Mouse (Mus musculus): ENCODE results near the gene Dtd1. TPM values are rescaled to one million over a fixed set of nuclear protein-coding genes. Genes with fewer than 3 reads are reported as not detected.
A peak's percentile ranks its signal among the peaks of the same experiment; 100 is the strongest.

Gene Dtd1
- total RNA-seq, 1 experiment from 2014 or later: 56.6 TPM

DNA sequence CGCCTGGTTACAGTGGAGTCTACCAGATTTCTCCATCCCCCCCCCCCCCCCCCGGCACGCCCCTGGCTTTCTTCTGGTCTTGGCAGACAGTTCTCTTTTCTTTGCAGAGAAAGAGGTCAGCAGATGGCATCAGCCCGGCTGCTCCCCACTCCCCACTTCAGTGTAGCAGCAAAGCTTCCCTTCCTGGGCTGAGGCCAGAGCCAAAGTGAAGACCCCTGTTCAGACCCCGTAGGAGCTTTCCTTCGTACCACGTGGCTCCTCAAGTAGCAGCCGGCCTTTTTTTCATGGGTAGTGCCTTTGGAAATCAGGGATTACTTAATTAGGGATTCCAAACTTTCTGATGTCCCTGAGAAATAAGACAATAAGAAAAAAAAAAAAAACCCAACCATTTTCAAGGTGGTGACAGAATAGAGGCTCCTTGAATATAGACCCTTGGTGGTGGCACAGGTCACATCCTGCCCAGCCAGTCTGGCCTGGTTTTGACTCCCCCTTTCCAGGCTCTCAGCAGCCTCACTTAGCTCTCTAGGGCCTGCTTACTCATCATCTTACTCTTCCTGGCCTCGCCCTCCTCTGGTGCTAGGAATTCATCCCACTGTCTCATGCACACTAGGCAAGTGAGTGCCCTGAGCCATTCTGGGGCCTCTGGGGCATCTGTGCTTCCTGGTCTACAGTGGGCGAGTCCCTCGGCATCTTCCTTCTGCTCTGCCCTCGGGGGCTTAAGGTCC is 38.1 kb downstream of the Dtd1 start:
- no peak for ATAC-seq (replicated peaks; ENCODE audit: low read depth, poor library complexity, severe bottlenecking)

DNA sequence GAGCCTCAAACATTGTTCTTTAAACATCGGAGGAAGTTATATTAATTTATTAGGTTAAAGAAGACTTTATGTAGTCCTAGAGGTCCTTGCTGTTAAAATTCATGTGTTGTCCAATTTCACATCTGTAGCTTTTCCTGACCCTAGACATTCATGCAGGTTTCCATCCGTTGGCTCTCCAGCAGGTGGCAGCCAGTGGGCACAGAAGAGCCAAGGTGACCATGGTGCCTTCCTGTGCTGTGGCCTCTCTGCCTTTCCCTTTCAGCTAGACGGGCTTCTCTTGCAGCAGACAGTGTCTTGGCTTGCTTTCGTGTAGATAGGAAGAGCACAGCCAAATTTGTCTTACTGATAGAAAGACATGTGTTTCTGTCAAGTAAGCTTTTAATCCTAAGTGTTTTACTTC is 39.0 kb downstream of the Dtd1 start:
- no peak for ATAC-seq (replicated peaks; ENCODE audit: low read depth, poor library complexity, severe bottlenecking)

DNA sequence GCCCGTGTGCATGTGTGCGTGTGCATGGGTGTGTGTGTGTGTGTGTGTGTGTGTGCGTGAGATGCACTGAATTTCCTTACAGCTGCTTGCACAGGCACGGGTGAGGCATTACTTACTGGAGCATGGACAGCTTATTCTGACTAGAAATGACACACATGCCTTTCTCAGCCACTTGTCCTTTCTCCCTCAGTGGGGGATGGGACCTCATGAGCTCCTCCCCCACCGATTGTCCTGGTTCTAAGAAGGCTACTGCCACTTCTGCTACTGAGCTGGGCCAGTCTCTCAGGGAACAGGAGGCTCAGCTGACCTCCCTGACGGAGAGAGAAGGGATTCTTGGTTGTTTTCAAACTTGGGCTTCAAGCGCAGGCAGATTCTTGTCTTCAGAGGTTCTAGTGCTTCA is 40.4 kb downstream of the Dtd1 start:
- no peak for ATAC-seq (replicated peaks; ENCODE audit: low read depth, poor library complexity, severe bottlenecking)

DNA sequence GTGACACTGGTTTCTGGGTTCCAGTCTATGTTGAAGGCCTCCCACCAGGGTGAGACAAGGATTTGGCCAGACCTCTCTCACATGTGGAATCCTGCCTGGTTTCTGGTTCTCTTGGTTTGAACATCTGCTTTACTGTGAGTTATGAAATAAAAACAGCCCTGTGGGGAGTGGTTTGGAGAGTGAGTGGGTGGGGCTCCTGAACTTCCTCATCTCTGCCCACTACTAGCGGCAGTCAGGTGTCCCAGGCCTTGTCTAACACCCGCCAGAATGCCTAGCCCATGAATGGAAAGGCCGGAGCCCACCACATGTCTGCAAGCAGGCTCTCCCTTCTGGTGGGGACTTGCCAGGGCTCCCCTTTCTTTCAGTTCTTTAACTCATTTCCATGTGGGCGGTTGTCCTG is 42.3 kb downstream of the Dtd1 start:
- peak; percentile 96 for ATAC-seq (replicated peaks; ENCODE audit: low read depth, poor library complexity, severe bottlenecking)

DNA sequence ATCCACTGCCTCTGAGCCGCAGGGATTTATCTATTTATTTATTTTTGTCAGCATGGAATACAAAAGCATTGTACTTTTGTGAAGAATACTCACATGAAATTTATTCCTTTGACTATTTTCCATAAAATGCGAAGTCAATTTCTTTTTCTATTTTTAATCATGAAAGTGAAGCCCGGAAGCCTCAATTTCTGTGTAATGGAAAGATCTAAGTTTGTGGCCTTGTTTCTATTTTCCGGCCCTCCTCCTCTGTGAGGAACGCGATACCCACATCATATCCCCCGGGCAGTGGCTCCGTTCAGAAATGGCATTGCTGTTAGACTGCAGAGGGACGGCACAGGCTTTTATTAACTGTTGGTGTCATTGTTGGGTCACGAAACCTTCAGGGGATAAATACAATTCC is 46.7 kb downstream of the Dtd1 start:
- no peak for ATAC-seq (replicated peaks; ENCODE audit: low read depth, poor library complexity, severe bottlenecking)

DNA sequence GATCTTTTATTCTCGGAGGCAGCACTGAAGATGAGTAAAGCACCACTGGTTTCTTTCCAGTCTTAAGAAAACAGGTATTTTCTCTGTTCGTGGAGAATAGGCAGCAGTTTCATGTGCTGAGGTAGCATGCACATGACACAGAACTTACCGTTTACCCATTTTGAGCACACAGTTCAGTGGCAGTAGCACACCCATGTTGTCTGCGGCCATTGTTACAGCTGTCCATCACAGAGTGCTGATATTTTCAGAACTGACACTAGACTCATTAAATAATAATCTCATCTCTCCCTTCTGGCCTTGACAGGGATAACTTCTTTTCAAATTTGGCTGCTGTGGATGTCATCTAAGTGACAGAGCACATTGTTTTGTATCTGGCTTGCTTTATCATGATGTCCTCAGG is 47.5 kb downstream of the Dtd1 start:
- ATAC-seq (replicated peaks; ENCODE audit: low read depth, poor library complexity, severe bottlenecking): no peak

DNA sequence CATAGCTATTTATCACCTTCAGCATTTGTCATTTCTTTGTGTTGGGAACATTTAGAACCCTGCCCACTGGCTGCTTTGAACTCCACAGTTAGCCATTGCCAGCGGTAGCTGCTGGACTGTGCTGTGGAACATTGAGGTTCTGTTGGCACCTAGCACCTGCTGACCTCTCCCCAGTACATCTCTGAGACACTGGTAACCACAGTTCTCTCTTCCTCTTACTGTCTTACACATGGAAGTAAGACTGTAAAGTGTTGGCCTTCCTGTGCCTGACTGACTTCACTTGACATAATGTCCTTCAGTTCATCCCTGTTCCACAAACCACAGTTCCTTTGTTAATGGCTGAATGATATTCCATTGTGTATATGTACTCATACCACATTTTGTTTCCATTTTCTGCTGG is 50.3 kb downstream of the Dtd1 start:
- peak; percentile 56; the same call in 1 of the 2 replicates for ATAC-seq (replicated peaks; ENCODE audit: low read depth, poor library complexity, severe bottlenecking)

DNA sequence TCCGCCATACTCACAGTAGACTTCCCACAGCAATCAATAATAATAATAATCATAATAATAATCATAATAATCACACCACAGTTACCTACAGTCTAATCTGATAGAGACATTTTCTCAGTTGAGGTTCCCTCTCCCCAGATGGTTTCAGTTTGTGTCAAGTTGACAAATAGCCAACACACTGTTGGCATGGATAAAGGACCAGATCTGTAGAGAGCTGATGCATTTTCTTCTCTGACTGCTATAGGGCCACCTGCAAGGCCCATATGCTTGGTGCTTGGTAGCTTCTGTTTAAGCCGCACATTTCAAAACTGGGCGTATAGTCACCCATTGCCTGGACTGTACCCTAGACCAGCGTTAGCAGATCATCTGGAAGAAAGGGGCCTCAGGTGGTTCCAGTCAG is 53.1 kb downstream of the Dtd1 start:
- no peak for ATAC-seq (replicated peaks; ENCODE audit: low read depth, poor library complexity, severe bottlenecking)

DNA sequence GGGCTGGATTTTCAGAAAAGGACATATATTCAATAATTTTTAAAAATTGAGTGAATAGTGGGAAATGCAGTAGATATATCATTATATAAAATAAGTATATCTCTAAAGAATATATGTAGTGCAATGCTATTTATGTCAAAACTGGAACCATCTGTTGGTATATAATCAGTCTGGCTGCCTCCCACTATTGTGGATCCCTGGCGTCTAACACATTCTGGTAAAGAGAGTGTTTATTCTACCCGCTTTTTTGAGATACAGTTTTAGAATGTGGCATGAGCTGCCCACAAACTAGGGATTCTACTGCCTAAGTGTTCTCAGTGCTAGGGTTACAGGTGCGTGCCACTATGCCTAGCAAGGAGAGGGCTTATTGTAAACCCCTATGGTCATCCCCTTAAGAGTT is 55.6 kb downstream of the Dtd1 start:
- ATAC-seq (replicated peaks; ENCODE audit: low read depth, poor library complexity, severe bottlenecking): no peak

DNA sequence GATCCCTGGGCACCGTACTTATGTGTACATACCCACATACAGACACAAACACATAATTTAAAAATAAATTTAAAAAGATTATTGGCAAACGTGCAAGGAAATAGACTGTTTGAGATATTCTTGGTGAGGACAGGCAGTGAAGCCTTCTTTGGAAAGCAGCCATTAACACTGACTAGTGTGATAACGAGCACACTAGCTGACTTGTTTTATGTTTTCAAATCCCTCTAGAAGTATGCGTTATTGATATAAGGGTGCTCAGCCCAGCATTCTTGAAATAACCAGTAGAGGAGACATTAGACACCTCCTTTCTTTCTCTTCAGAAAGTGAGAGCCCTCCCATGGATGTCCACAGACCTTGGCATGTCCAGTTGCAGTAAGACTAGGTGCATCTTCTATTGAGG is 68.8 kb downstream of the Dtd1 start:
- no peak for ATAC-seq (replicated peaks; ENCODE audit: low read depth, poor library complexity, severe bottlenecking)

DNA sequence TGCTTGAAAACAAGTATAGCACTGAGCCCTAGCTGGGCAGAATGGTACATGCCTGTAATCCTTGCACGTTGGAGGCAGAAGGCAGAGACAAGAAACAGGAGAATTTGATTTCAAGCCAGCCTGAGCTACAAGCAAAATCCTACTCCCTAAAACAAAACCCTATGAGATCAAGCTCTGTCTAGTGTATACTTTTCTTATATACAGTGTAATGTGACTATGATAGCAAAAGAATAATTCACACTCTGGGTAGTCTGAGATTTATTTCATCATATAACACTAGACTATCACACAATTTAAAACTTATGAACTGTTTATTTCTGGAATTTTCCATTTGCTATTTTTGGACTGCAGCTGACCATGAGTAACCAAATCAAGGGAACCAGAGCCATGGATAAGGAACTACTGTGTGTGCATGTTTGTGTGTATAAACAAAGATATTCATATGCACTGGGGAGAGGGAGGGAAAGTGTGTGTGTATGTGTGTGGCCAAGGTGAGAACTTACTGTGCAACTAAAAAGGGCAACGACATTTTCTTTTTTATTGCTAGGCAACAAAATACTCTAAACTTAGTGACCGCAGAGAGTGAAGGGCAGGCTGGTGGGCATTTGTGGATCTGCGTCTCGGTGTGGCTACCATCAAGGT is 70.7 kb downstream of the Dtd1 start:
- ATAC-seq (replicated peaks; ENCODE audit: low read depth, poor library complexity, severe bottlenecking): no peak

DNA sequence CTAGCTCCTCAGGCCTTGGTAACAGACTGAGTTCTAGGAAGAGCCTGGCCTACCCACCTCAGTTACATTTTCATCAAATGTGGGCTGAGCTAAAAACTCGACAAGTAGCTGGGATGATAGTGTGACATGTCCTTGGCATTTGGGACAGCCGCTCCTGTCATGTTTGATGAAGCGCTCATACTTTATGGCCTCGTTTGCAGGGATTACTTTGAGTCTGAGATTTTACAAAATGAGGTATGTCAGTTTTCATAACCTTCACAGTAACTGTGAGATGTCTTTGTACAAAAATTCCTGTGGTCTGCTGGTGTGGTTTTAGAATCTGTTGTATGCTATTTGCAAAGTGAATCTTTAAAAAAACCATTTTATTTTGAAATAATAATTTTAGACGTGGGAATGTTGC is 72.7 kb downstream of the Dtd1 start:
- ATAC-seq (replicated peaks; ENCODE audit: low read depth, poor library complexity, severe bottlenecking): no peak

DNA sequence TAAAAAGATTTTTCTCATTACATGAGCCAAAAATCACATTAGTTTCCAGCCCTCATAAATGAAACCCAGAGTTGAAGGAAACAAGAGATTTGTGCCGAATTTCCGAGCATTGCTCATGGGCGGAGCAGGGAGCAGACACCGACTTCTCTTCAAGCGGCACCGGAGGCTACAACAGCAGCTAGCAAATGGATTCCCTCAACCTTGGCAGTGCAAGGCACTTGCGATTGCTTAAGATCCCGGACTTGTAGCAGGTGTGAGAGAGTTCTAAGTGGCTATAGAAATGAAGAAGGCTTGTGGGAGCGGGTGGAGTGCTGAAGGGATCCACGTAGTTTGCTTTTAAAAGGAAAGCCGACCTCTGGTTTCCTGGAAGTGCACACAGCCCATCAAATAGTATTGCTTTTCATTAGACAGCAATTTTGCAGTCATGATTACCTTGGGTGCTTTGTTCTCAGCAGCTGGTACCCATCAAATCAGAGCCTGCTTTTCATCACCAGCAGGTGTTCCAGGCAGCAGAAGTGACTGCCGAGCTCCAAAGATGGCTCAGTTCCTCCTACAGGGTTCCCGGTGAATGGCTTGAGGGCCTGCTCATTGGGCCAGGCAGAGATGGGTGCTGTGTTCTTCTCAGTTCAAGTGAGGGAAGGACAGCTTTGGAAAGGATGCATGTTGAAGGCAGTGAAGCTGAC is 77.0 kb downstream of the Dtd1 start:
- no peak for ATAC-seq (replicated peaks; ENCODE audit: low read depth, poor library complexity, severe bottlenecking)

DNA sequence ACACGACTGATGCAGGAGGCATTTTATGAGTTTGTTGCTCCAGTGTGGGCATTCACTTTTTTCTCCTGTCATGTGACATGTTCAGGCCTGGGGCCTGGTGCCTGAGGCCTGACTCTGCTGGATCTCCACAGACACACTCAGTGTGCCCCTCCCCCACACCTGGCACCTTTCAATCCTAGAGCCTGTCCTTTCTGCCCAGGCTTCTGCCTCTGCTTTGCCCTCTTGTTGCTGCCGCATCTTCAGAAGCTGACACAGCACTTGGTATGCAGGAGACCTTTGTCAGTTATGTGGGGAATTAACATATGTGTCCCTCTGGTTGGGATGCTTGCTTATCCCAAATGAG is 77.5 kb downstream of the Dtd1 start:
- no peak for ATAC-seq (replicated peaks; ENCODE audit: low read depth, poor library complexity, severe bottlenecking)

DNA sequence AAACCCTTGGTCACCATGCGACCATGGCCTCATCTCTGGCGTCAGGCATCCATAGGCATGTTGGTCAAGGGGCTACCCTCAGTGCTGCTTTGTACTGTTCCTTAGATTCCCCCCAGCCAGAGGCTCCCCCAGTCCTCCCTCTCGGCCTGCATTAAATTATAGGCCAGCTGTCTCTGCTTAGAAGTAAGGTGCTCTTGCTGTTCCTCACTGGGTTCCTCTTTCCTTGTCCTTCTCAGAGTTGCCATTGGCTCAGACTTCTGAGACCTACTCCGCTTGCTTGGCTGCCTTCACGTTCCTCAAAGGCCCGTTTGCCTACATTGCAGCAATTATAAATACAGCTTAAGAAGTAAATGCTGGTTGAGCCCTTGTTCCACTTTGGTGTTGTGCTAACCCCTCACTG is 79.1 kb downstream of the Dtd1 start:
- no peak for ATAC-seq (replicated peaks; ENCODE audit: low read depth, poor library complexity, severe bottlenecking)

DNA sequence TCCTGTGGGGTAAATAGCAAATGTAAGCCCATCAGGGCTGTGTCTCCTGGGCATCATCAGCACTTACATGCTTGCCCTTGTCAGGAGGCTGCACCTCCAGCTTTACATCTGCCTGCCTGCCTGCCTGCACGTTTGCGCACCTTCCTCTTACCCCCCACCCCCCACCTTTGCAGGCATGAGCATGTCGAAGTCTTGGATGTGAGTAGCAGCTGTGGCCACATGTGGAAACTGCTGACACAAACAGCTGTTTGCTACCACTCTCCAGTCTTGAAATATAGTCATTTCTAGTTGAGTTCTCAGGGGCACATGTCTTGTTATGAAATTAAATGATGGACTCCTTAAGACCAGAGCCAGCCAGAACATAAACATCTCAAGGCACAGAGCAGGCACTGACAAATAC is 79.7 kb downstream of the Dtd1 start:
- no peak for ATAC-seq (replicated peaks; ENCODE audit: low read depth, poor library complexity, severe bottlenecking)

DNA sequence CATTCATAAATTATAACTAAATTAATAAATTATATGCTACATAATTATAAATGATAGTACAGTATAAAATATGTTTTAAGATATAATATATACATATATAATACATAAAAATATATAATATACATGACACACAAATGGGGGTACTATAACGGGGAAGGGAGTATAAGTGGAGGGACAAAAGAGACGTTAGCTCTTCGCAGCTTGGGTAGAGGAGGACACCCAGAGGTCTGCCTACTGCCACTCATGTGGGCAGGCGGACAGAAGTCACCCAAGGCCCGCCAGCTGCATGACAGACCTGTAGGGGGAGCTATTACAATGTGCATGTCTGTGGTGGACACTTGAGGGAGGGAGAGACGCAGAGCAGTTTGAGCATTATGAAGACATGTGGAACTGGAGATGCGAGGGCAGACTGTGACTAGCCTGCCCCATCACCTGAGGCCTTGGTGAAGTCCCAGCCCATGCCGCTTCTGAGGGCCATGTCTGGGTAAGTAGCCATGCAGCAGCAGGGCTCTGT is 92.6 kb downstream of the Dtd1 start:
- ATAC-seq (replicated peaks; ENCODE audit: low read depth, poor library complexity, severe bottlenecking): peak; percentile 80

DNA sequence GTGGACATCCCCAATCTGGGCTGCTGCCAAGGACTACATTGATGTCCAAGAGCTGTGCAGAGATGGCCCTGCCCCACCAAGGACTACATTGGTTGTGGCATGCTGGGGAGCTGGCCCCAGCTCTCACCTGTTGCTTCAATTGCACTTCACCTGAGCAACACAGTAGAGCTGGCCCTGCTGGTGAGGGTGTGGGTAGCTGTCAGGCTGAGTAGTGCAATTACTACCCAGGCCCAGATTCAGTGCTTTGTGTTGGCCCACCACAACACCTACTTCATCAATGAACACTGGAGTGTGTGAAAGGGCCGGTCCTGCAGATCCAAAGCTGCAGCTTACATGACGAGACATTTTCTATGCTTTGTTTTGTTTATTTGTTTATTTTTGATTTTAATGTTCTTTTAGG is 93.1 kb downstream of the Dtd1 start:
- ATAC-seq (replicated peaks; ENCODE audit: low read depth, poor library complexity, severe bottlenecking): no peak

DNA sequence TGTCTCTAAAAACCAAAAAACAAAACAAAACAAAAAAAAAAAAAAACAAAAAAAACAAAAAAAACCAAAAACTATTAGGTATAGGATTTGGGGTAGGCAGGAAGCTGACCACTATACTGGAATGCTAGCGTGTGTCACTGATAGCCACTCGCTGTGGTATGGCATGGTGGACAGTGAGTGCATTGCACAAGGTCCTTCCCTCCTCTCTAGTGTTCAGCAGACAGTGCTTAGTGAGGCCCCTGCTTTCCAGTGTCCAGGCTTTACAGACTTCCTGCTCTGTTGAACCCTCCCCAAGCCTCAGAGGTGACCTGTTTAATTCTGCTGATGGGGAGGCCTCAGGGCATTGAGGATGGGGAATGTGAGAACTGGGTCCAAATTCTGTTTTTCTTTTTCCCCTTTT is 95.2 kb downstream of the Dtd1 start:
- ATAC-seq (replicated peaks; ENCODE audit: low read depth, poor library complexity, severe bottlenecking): no peak

DNA sequence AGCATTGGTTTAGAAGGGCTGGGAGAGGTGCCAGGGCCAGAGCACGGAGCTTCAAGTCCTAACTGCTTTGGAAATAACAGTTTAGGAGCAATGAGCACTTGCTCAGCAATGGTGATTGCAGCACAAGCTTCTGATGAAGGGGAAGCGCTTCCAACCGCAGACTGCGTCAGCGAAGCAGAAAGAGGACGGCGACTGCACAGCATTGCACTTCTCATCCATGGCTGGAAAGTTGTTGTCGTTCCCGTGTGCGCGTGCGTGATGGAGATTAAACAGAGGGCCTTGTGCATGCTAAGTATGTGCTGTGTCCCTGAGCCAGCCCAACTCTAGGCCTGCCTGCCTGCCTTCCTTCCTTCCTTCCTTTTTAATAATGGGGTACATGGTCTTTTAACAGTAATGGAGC is 98.3 kb downstream of the Dtd1 start:
- ATAC-seq (replicated peaks; ENCODE audit: low read depth, poor library complexity, severe bottlenecking): no peak

DNA sequence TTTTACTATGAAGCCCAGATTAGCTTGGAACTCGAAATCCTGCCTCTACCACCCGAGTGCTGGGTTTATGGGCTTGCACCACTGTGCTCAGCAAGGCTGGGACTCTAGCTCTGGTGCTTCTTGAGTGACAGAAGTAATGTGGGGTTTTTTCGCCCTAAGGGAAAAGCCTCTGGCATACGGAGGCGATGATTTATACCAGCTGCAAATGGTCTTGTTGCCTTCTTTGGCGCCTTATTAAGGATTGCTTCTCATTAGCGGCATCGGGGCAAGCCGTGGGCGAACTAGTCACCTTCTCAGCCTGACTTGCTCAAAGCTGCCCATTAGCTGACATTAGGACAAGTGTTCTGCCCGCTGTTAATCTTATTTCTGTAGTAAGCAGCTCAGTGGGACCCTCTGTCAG is 100.9 kb downstream of the Dtd1 start:
- no peak for ATAC-seq (replicated peaks; ENCODE audit: low read depth, poor library complexity, severe bottlenecking)

Measured in common myeloid progenitor, adult 5-6 weeks (primary cell).